Mouse (Mus musculus) MEL (cell line): ENCODE results near the gene Gm4922.

Source experiments
- POLR2A ChIP-seq, 2 experiments: IDR thresholded peaks; 2 replicates each; pipeline ENCODE4 v1.6.1; 2011 to 2012; ENCODE audit warnings: low read length in 2 of 2, mild to moderate bottlenecking in 2 of 2, control low read depth in 1 of 2, improper control_type of control experiment in 1 of 2, low read depth in 1 of 2, moderate library complexity in 1 of 2; ENCODE audit not compliant: control insufficient read depth in 1 of 2, insufficient read depth in 1 of 2, poor library complexity in 1 of 2
- POLR2AphosphoS2 ChIP-seq: IDR thresholded peaks from 2 replicates; pipeline ENCODE4 v1.6.1; 2011; ENCODE audit warnings: low read length, improper control_type of control experiment

GRCm38 (mm10) chr10:18825143-18825542 lies 38.5 kb upstream of the Gm4922 start:
- TF ChIP-seq POLR2AphosphoS2, result no peak
- TF ChIP-seq POLR2A (IDR thresholded peaks at IDR 0.05; ENCODE audit: control insufficient read depth in 1 of 2, insufficient read depth in 1 of 2, low read depth in 1 of 2, low read length in 2 of 2, poor library complexity in 1 of 2), result no peak
